Mouse (Mus musculus): ENCODE measurements around the gene Mdn1.

DNA sequence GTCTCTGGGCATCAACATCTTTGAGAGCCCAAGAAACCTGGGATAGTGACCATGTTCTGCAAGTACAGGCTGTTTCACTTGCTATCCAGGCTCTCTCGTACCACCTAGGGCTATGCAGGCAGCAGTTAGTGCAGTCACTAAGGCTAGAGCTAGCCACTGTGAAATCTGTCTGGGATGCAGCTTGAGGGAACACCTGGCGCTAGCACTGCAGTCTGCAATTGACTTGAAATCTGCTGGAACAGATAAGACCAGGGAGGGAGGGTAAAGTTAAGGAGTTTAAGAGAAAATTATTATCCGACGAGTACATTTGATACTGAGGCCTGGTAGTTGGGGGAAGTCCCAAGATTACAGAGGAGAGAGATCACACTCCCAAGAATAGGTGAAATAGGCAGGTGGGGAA, 123.1 kb downstream of the Mdn1 start:
- TF ChIP-seq CTCF (IDR thresholded peaks at IDR 0.05; ENCODE audit: low read depth) (no peak), EP300 (IDR thresholded peaks at IDR 0.05; ENCODE audit: low read depth) (no peak)
